Mouse (Mus musculus) cerebellum, postnatal 14 days (tissue): Measurements from ENCODE around the gene Chst11.

Experiments used
- DNase-seq, 2 experiments: peaks; one replicate each; pipeline ENCODE4 v3.0.0; 2021; ENCODE audit warnings: mixed read lengths in 2 of 2

Chst11 gene

DNA sequence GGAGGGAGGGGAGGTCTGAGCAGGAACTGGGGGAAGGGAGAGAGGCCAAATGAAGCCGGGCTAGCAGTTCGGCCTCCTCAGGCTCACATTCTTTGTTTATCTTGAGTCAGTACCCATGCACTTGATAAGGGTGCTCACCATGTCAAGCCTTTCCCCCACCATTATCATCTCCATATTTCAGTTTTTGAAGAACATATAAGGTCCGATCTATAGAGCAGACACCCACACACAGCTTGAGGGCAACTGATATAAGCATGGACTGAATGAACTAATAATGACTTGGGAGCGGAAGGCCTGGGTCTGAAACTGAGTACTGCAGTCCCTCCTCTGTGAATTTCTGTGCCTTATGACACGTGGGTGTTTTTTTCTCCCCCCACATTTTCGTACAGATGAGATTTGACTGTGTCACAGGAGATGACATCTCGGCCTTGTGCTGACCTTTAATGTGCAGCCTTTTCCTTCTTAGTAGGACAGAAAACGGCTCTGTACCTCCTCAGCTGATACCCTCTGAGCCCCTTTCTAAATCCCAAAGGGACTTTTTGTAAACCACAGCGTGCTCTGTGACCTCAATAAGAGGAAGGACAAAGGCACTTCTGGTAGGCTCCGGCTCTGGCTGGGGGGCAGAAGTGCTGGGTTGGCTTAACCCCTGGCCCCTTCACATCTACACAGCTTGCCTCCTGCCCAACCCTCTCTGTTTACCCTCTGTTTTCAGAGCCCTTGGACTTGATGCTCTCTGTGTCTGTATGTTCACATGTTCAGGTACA is 6.6 kb downstream of the Chst11 start:
- no peak for DNase-seq

DNA sequence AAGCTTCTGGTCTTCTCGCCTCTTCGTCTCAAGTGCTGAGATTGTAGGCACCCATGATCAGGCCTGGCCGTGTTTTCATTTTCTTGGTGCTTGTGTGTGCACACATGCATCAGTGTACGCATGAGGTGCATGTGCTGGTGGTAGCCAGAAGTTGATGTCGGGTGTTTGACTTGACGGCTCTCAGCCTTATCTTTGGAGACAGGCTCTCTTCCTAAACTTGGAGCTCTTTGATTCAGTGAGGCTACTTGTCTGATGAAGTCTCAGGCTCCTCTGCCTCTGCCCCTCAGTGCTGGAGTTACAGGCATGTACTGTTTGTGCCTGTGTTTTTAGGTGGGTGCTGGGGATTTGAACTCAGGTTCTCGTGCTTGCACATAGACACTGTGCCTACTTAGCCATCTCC is 9.0 kb downstream of the Chst11 start:
- DNase-seq = no peak

DNA sequence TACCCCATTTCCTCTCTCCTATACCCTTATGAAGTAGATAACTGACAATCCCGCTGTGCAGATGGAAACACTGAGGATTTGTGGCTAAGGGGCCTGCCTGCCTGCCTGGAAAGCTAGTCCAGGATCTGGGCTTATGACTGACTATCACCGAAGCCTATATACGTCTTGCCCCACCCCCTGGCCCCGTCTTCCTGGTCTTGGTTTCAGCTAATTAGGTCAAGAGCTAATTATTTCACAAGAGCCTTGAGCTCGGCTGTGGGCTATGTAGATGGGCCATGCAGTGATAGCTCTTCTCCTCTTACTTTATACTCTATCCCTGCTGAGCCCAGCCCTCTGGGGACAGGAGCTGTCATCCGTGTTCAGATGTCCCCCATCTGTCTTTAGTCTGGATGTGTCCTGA is 12.2 kb downstream of the Chst11 start:
- no peak for DNase-seq

DNA sequence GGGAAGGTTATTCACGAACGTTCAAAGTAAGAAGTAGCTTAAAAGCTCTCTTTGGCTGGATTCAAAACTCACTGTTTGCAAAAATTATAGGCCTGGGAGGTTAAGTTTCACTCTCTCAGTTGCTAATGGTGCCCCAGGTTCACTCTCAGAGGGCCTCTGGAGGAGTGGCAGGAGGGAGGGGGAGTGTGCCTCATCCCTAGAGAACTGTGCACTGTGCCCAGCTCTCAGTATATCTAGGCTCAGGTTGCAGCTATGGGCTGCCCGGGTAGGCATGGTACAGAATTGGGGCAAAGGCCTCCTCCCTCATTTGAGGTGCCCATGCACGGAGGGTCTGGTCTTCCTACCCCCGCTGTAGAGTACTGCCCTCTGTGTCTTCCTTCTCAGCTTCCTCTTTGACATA is 14.9 kb downstream of the Chst11 start:
- DNase-seq = no peak

DNA sequence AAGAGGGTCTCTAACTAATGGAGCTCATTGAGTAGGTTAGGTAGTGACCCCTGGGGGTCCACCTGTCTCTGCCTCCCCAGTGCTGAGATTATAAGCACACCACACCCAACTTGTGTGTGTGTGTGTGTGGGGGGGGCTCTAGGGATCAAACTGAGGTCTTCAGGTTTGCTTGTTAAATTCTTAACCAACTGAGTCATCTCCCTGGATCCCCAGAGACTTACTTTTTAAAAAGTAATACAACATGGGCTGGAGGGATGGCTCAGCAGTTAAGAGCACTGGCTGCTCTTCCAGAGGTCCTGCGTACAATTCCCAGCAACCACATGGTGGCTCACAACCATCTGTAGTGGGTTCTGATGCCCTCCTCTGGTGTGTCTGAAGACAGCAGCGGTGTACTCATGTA is 15.4 kb downstream of the Chst11 start:
- DNase-seq = no peak

DNA sequence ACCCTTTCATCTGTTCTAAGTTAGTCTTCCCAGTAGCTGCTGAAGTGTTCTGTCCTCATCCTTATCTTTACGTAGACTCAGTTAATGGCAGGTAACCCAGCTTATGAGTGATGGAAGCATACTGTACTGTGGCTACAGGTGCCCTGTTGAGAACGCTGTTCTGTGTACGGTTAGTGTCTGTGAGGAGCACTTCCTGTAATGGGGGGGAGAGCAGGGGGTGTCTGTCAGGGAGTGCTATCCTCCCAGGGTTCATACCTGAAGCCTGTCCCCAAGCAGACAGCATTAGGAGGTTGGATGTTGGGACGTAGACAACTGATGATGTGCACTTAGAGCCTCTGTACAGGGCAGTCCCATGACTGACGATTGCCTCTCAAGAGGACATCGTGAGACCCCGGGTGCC is 18.6 kb downstream of the Chst11 start:
- DNase-seq = no peak

DNA sequence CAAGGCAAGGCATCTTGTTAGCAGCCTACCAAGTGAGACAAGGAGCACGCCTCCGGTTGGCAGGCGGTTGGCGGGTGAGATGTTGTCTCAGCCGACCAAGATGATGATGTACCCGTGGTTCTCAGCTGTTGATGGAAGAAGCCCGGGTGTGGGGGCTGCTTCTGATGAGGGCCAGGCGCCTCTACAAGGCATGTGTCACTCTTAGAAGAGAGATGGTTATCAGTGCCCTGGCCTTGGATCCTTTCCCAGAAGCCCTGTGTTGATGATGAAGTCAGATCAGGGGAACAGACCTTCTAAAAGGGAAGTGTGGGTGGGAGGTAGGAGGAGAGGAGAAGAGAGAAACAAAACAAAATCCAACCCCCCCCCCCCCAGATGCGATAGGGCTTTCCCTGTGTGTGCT is 19.1 kb downstream of the Chst11 start:
- DNase-seq = peak; percentile 26 to 30

DNA sequence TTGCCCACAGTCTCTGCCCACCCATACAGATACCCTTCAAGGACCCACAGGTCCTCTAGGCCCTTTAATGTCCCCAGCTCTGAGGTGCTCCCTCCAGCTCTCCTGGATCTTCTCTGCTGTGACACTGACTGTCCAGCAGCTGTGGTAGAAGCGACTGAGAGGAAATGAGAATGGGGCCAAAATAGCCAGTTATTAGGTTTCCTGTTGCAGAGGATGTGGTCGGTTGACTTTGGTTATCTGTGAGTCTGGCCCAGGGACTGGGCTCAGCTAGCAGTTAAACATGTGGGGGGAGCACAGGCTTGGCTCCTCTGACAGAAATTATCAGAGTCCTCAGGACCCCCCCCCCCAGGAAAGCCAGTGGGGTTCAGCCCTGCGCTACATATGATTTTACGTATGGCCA is 19.7 kb downstream of the Chst11 start:
- DNase-seq = no peak

DNA sequence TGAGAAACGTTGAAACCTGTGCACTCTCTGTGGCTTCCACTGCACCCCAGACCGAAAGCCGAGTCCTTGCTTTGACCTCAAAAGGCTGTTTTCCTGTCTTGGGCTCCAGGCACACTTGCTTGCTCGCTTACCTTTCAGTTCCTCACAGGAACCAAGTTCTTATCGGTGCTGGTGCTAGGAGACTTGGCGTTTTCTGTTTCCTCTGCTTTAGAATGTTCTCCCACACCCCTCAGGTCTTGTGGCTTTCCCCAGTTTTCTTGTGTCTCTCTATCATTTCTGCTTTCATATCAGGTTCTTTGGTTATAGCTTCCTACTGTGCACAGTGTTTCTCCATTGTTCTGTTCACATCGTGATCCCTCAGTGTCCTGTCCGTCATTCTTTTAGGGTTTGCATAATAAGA is 21.0 kb downstream of the Chst11 start:
- DNase-seq = no peak

DNA sequence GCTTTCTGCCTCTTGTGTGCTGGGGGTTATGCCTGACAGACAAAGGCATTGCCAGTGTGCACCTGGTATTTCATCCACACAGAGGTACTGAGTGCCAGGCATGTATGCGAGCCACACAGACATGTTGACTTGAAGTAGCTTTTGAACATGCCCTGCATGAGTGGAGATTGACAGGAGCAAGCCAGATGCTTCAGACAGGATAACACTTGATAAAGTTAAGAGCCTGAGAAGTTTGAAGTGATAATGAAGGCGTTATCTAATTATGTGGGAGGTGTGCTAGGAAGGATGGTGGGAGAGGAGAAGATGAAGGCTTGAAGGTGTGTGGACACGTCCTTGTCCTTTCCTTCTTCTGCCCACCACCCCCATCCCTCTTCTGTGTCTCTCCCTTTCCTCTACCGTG is 28.7 kb downstream of the Chst11 start:
- no peak for DNase-seq

DNA sequence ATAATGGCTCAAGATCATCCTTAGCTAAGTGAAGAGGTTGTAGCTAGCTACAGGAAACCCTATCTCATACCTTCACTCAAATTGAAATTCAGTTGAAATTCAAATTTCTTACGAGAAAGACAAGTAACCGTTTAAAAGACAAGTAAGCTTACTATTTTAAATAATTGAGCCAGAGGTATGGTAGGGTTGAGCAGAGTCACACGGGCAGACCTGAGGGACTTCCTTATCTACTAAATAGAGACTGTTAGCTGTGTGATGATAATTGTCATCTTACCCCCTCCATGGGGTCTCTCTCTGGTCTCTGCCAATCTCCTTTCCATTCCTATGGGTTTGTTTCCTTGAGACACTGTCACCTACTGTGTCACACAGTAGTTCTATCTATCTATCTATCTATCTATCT is 30.6 kb downstream of the Chst11 start:
- no peak for DNase-seq

DNA sequence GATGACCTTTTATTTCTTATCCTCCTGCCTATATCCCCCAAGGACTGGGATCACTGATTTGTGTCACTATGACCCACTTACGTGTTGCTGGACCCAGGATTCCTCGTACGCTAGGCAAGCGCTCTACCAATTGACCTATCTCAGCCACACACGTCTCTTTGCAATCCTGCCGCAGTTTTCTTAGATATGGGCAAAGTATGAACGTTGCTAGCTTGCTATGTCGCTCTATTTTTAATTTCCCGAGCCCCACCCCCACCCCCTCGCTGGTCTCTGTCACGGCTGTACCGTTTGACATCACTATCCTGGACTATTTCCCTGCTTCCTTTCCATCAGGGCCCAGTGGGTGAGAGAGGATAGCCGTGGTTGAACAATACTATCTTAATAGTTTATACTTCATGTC is 31.5 kb downstream of the Chst11 start:
- DNase-seq = no peak

DNA sequence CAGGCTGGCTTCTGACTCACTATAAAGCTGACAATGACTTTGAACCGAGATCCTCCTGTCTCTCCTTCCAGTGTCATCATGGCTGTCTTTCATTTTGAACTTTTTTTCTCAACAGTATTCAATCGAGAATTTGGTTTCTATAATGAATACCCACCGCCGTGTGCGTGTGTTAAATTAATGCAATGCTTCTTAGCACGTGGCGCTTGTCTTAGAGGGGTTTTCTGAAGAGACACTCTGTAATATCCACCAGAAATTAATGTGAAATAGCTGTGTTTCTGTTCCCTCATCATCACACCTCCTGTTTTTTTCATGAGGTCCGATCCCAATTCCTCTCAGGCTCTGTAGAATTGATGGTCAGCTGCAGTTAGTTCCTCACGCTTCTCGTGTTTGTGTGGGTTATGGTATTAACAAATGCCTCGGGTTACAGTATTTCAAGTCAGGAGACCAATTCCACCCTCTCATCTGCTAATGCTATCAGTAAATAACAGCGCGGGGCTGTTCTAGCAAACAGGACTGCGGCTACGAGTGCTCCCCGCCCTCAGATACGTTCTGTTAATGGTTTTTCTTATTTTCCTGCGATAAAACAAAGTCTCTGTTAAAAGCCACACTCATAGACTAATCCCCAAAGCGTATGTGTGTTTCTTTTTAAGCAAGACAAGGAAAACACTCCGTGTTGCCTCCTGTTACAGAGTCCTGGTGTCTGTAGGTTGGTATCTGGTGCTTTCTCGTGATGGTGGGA is 32.6 kb downstream of the Chst11 start:
- DNase-seq = no peak

DNA sequence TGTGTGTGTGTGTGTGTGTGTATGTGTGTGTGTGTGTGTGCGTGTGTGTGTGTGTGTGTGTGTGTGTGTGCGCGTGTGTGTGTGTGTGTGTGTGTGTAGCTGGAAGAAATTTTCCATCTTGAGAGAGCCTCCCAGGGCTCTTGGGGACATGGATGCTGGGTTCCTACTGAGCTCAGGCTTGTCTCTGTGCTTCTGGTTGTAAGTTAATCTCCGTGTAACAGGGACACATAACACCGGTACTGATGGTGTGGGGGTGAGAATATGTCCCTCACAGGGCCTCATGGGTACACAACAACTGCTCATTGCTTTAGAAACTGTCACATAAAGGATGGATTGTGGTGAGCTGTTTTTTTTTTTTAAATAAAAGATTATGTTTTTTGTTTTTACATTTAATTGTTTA is 33.2 kb downstream of the Chst11 start:
- no peak for DNase-seq

DNA sequence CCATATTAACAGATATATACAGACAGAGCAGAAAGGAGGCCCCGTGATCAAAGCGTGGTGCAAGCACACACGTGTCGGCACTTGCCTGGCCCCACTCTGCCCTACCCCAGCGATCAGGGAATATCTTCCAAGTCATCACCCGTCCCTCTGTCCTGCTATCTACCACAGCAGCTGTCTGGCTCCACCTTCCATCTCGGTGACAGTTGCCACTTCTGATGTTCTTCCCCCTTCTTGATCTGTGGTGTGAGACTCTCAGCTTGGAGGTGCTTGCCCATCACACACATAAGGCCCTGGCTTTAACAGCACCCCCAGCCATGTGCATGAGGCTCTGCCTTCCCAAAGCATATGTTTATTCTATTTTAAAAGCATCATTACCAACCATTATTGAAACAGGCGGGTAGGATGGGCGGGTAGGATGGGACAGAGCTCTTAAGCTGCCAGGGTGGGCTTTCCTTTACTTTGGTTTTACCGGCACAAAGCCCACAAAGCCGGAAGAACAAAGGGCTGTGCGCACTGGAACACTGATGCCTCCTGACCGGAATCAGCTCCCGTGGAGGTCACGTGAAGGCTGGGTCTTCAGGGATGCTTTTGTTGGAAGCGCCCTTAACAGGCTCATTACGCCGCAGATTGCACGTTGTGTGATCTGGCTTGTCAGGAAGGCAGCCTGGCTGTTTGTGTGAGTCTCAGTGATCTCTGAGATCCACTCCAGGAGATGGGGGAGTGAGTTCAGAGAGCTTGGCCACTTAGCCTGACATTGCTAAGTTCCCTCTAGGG is 34.4 kb downstream of the Chst11 start:
- peak in 1 of 2 experiments; percentile 23 for DNase-seq

DNA sequence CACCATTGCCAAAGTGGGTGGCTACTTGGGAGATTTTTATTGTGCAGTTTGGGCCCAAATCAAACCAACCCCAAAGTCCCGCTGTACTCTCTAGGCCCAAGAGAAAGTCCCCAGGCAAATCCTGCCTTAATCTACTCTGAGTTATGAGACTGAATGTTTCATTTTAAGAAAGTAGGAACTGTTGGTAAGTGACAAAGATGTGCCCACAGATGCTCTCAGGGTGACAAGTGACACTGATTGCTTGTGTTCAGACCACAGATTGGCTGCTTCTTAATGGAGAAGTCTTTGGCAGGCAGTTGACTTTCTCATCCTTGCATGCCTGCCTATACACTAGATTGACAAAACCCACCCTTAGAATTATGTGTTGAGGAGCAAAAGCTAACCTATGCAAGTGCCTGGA is 37.3 kb downstream of the Chst11 start:
- DNase-seq = no peak

DNA sequence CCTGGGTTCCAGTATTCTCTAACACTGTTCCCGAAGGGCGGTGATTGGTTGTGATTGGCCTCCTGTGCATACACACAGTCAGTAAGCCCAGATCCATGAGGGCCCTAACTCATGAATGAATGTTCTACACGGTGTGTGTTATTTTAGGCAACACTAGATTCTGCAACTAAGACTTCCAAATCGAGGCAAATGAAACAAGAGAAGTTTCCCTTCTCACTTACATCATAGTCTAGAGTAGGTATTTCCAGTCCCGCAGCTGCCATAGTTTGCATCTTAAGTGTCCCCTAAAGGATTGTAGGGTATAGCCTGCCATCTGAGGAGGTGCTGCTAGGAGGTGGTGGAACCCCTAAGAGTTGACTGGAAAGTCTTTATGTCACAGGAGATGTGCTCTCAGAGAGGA is 40.9 kb downstream of the Chst11 start:
- no peak for DNase-seq

DNA sequence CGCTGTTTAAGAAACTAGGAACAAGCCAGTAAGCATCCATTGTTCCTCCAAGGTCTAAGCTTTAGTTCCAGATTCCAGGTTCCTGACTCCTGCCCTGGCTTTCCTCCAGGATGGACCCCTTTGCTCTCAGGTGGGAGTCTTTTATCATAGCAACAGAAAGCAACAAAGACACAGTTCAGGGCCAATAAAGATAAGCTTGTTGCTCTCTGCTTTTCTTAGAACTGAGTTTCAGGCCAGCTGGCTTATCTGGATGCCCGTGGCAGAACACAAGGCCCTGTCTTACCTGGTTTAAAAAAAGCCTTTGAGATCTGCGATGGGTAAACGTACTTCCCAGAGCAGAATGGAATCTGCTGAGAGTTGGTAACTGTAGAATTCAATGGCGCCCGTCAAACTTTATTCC is 42.4 kb downstream of the Chst11 start:
- DNase-seq = no peak

DNA sequence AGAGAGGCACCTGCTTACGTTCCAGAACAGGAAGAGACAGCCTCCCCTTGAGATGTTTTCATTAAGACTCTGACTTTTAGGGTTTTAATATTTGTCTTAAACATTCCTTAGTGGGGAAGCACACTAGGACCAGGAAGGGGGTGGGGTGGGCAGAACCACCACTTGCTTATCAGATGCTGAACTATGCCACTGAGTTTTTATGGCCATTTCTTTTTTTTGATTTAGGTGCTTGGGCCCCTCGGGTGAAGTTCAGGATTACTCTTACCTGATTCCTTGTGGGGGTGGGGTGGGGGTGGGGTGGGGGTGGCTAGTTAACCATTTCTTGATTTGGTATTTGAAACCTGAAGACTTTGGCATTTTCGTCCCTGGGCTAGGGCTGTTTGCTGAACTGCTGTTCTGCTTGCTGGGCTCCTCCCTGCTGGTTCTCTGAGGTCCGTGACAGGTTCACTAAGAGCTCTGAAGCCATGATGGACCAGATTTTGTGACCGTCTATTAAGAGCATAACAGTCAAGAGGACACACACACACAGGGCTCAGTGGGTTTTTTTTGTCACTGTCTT is 44.9 kb downstream of the Chst11 start:
- DNase-seq = no peak

DNA sequence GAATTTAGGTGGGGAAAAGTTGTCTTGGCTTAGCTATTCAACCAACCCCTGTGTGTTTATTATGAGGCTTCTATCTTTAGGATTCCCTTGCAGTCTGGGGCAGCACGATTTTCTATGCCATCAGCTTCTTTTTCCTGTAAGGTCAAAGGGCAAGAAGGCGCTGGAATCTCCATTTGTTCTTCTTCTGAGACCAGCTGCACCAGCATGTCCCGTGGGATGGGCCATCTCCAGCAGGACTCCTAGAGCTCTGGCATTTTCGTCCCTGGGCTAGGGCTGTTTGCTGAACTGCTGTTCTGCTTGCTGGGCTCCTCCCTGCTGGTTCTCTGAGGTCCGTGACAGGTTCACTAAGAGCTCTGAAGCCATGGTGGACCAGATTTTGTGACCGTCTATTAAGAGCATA is 45.6 kb downstream of the Chst11 start:
- DNase-seq = no peak

DNA sequence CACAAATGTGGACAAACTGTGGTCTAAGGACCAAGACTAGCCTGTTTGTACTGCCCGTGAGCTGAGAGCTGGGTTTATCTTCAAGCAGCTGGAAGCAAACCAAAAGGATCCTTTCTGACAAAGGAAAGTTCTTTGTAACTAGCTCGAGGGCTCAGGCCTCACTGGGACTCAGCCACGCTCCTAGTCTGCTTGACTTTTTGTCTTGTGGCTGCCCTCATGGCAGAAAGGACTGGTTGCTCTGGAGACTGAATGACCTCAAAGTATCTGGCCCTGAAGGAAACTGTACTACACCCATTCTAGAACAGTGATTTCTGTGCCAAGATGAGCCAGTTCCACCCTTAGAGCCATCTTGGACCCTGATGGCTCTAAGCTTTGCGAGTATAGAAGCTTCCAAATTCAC is 46.3 kb downstream of the Chst11 start:
- DNase-seq = no peak

DNA sequence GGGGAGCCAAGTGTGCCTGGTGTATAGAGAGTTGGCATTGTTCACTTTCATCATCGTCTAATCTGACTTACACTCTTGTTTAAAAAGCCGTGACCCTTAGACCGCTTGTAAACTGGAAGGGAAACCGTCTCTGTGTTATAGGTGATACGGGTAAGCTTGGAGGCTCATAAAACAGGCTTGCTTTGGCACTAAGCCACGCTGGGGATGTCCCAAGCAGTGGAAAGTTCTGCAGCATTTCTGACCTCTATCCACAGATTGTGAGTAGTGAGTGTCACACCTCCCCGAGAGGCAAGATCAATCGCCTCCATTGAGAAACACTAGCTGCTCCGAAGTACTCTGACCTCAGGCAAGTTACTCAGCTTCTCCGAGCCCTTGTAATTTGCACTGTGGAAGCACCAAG is 47.3 kb downstream of the Chst11 start:
- DNase-seq = no peak

DNA sequence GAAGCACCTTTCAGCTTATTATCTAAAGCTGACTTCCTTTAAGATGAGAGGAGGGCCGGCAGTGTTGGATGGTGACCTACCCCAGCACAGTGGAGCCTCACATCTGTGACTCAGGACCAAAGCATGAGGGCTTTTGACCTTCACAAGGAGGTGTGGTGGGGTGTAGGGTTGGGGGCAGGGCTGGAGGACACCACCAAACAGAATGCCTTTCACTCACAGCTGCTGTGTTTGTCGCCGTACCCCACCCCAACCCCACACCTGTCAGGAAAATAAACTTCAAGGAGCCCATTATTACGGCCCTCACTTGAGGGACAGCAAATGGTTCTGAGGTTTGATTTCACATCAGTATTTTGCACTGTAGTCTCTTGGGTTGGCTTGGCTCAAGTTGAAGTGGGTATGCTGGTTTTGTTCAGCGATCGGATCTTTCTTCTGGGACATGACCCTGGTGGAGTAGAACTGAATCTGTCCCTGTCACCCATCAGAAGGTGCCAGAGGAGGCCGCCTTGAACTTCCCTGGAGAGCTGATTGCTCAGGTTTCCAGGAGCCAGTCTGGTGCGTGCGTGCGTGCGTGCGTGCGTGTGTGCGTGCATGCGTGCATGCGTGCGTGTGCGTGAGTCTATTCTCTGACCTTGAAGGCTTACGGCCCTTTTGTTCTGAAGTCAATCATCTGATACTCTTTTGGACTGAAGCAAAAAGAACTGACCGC is 51.2 kb downstream of the Chst11 start:
- no peak for DNase-seq
